Mouse (Mus musculus) bone marrow, adult 2 months (tissue): ENCODE data around the gene Dirc2. TPM values are rescaled to one million over a fixed set of nuclear protein-coding genes. Genes with fewer than 3 reads are reported as not detected.

ENCODE experiments used
- H3K27ac ChIP-seq: fragments of 200-500 bp; 2 replicates; pipeline ENCODE4 v1.5.1; 2012; ENCODE audit warnings: low read depth, mild to moderate bottlenecking, control low read depth, inconsistent platforms, low read length; ENCODE audit not compliant: control insufficient read depth, poor library complexity, insufficient read depth
- H3K4me1 ChIP-seq: fragments of 200-500 bp; 2 replicates; pipeline ENCODE4 v1.6.1; 2011; ENCODE audit warnings: low read length; ENCODE audit not compliant: control insufficient read depth, insufficient read depth
- H3K4me3 ChIP-seq: fragments of 200-500 bp; replicated peaks from 2 replicates; pipeline ENCODE3; 2011; ENCODE audit warnings: mild to moderate bottlenecking, low read depth, low read length, control low read depth; ENCODE audit not compliant: control insufficient read depth
- CTCF ChIP-seq: fragments of 200-500 bp; IDR thresholded peaks from 2 replicates; pipeline ENCODE4 v1.5.1; 2011; ENCODE audit warnings: low read length, control low read depth; ENCODE audit not compliant: control insufficient read depth, insufficient read depth
- POLR2A ChIP-seq: fragments of 200-500 bp; IDR thresholded peaks from 2 replicates; pipeline ENCODE4 v1.6.1; 2011; ENCODE audit warnings: low read depth, mild to moderate bottlenecking, control low read depth, low read length, borderline replicate concordance; ENCODE audit not compliant: control insufficient read depth
- WGBS: fragments of 180-500 bp; shearing (Covaris S2); methylation state at CpG from one replicate; pipeline ENCODE4 v1.1.7; 2018; 5-methylcytosine and 5-hydroxymethylcytosine counted together
- polyA plus RNA-seq: library from polyadenylated mRNA; stranded (reverse); fragments of >200 nt; gene quantifications from 2 replicates; pipeline ENCODE4 v1.2.4, GENCODE M21; 2011; ENCODE audit warnings: low replicate concordance; ENCODE audit not compliant: missing spikeins, insufficient read depth, insufficient read length

Dirc2 gene
- polyA plus RNA-seq, 1 experiment, result 14.0 TPM

- no peak overlapping the region for H3K4me3 ChIP-seq
- H3K4me1 ChIP-seq, result no peaks in the 10 kb centered on the region; the same call in 1 of the 2 replicates
- H3K27ac ChIP-seq, result no peak overlapping the region
- 69% methylated on average over 17 of the region's 17 CpGs for WGBS
- TF ChIP-seq CTCF (no peak), POLR2A (no peak)
Measured at GRCm38 (mm10) chr16:35681327-35682108, 87.6 kb downstream of the Dirc2 start.

GRCm38 (mm10) chr16:35678476-35678875 is 90.7 kb downstream of the Dirc2 start:
- H3K27ac ChIP-seq, result no peak overlapping the region
- 21% methylated on average over 3 of the region's 3 CpGs for WGBS
- TF ChIP-seq CTCF, result no peak
- TF ChIP-seq POLR2A, result no peak
- H3K4me1 ChIP-seq, result no peaks in the 10 kb centered on the region; the same call in 1 of the 2 replicates
- H3K4me3 ChIP-seq, result no peak overlapping the region

GRCm38 (mm10) chr16:35677511-35678113 is 91.5 kb downstream of the Dirc2 start:
- TF ChIP-seq CTCF (no peak), POLR2A (no peak)
- Histone ChIP-seq H3K4me3 (no peak overlapping the region), H3K4me1 (no peaks in the 10 kb centered on the region; the same call in 1 of the 2 replicates), H3K27ac (no peak overlapping the region)
- 53% methylated on average over 8 of the region's 8 CpGs for WGBS

DNA sequence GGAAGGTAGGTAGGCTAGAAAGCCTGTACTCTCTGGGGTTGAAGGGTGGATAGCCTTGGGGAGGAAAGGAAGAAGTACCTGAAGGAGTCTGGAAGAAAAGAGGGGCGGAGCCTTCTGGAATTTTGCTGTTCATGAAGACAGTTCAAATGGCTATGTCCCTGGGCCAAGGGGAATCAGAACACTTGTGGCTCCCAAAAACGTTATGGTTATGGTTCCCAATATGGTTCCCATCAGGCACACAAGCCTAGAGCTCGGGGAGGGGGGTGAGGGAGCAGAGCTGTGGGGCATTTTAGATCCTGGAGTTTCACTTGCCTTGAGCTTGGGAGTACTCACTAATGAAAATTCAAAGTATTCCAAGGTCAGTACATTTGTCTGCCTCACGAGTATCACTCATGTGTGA is 104.3 kb downstream of the Dirc2 start:
- no peak for TF ChIP-seq CTCF
- no peak for TF ChIP-seq POLR2A
- Histone ChIP-seq H3K27ac (no peak overlapping the region), H3K4me1 (no peaks in the 10 kb centered on the region), H3K4me3 (no peak overlapping the region)
- WGBS, result 73% methylated on average over 4 of the region's 4 CpGs

- TF ChIP-seq POLR2A (no peak), CTCF (no peak)
- no peaks in the 10 kb centered on the region for H3K4me1 ChIP-seq
- no peak overlapping the region for H3K27ac ChIP-seq
- 81% methylated on average over 9 of the region's 9 CpGs for WGBS
- no peak overlapping the region for H3K4me3 ChIP-seq
Measured at GRCm38 (mm10) chr16:35663831-35664414, 105.2 kb downstream of the Dirc2 start.

GRCm38 (mm10) chr16:35660222-35660621 is 108.9 kb downstream of the Dirc2 start:
- 11% methylated on average over 36 of the region's 36 CpGs for WGBS
- Histone ChIP-seq H3K4me3 (no peak overlapping the region), H3K4me1 (no peaks in the 10 kb centered on the region), H3K27ac (no peak overlapping the region)
- no peak for TF ChIP-seq CTCF
- no peak for TF ChIP-seq POLR2A

- whole genome bisulfite sequencing, result 74% methylated on average over 5 of the region's 5 CpGs
- TF ChIP-seq POLR2A, result no peak
- no peak overlapping the region for H3K27ac ChIP-seq
- H3K4me1 ChIP-seq, result no peaks in the 10 kb centered on the region
- H3K4me3 ChIP-seq, result no peak overlapping the region
Measured at GRCm38 (mm10) chr16:35653951-35654350, 115.2 kb downstream of the Dirc2 start.

GRCm38 (mm10) chr16:35652706-35653105 is 116.5 kb downstream of the Dirc2 start:
- Histone ChIP-seq H3K4me1 (no peaks in the 10 kb centered on the region), H3K27ac (no peak overlapping the region), H3K4me3 (no peak overlapping the region)
- WGBS, result 81% methylated on average over 3 of the region's 3 CpGs
- TF ChIP-seq POLR2A (no peak), CTCF (no peak)
